Mouse (Mus musculus) embryo, embryonic 10 days (tissue): ENCODE measurements around the gene Tnfrsf4.

Source experiments
- DNase-seq: peaks from one replicate; pipeline ENCODE4 v3.0.0-alpha.2; 2015; ENCODE audit warnings: low spot score

Gene Tnfrsf4

GRCm38 (mm10) chr4:156013637-156014036 is at the start of gene Tnfrsf4:
Gene Tnfrsf4, plus strand, starts transcription at chr4:156013843.
- no peak for DNase-seq

- no peak for DNase-seq
These were observed 49.2 kb upstream of the Tnfrsf4 start for GRCm38 (mm10) chr4:155964396-155964795.

- DNase-seq = no peak
These were observed 44.5 kb upstream of the Tnfrsf4 start for GRCm38 (mm10) chr4:155969043-155969653.

- DNase-seq = no peak
These were observed 43.4 kb upstream of the Tnfrsf4 start for GRCm38 (mm10) chr4:155970286-155970685.

- no peak for DNase-seq
These were observed 41.0 kb upstream of the Tnfrsf4 start for GRCm38 (mm10) chr4:155972651-155973050.

- DNase-seq = no peak
These were observed 40.4 kb upstream of the Tnfrsf4 start for GRCm38 (mm10) chr4:155973239-155973638.

- no peak for DNase-seq
These were observed 32.1 kb upstream of the Tnfrsf4 start for GRCm38 (mm10) chr4:155981436-155982082.

- DNase-seq = no peak
These were observed 29.9 kb upstream of the Tnfrsf4 start for GRCm38 (mm10) chr4:155983788-155984187.

- DNase-seq = peak; percentile 28
These were observed 22.3 kb upstream of the Tnfrsf4 start for GRCm38 (mm10) chr4:155991211-155991907.

GRCm38 (mm10) chr4:155991908-155992230 is 21.8 kb upstream of the Tnfrsf4 start:
- DNase-seq = no peak

GRCm38 (mm10) chr4:155992241-155992905 is 21.3 kb upstream of the Tnfrsf4 start, which contains the start of the genes B3galt6 and Sdf4:
Gene B3galt6, minus strand, starts transcription at chr4:155992649.
Gene Sdf4, plus strand, starts transcription at chr4:155992872.
- peak; percentile 87 for DNase-seq

GRCm38 (mm10) chr4:155992906-155993547 is 20.6 kb upstream of the Tnfrsf4 start:
- DNase-seq = peak; percentile 96

- DNase-seq = no peak
These were observed 20.0 kb upstream of the Tnfrsf4 start for GRCm38 (mm10) chr4:155993606-155994005.

- DNase-seq = no peak
These were observed 9.5 kb upstream of the Tnfrsf4 start for GRCm38 (mm10) chr4:156004109-156004508.

- DNase-seq = no peak
These were observed 5.3 kb upstream of the Tnfrsf4 start for GRCm38 (mm10) chr4:156008369-156008768.

GRCm38 (mm10) chr4:156014436-156014835 is 793 bp downstream of the Tnfrsf4 start:
- no peak for DNase-seq

- DNase-seq = no peak
These were observed 6.1 kb downstream of the Tnfrsf4 start for GRCm38 (mm10) chr4:156019771-156020170.

GRCm38 (mm10) chr4:156021381-156021780 is 7.7 kb downstream of the Tnfrsf4 start:
- DNase-seq = no peak

GRCm38 (mm10) chr4:156021942-156022419 is 8.3 kb downstream of the Tnfrsf4 start:
- DNase-seq = no peak

- DNase-seq = no peak
These were observed 9.9 kb downstream of the Tnfrsf4 start for GRCm38 (mm10) chr4:156023520-156023919.

GRCm38 (mm10) chr4:156024184-156024583 is 10.5 kb downstream of the Tnfrsf4 start:
- no peak for DNase-seq

- no peak for DNase-seq
These were observed 12.4 kb downstream of the Tnfrsf4 start, which contains the start of gene Tnfrsf18 for GRCm38 (mm10) chr4:156026013-156026412. Gene Tnfrsf18, plus strand, starts transcription at chr4:156026164.
